Mouse (Mus musculus) G1E (cell line): Measurements from ENCODE around the gene Btbd7. TPM values are rescaled to one million over a fixed set of nuclear protein-coding genes. Genes with fewer than 3 reads are reported as not detected.

Experiments
- ATAC-seq: 2 replicates; pipeline ENCODE4 v1.8.0; 2016; ENCODE audit warnings: mild to moderate bottlenecking; ENCODE audit not compliant: insufficient number of reproducible peaks, poor library complexity, low FRiP score, severe bottlenecking; ENCODE audit errors: extremely low read depth
- DNase-seq: peaks from one replicate; pipeline ENCODE4 v3.0.0; 2012; ENCODE audit warnings: low spot score
- H3K27me3 ChIP-seq: 2 replicates; pipeline ENCODE4 v1.6.1; 2012; ENCODE audit warnings: mild to moderate bottlenecking, low read length, inconsistent platforms; ENCODE audit not compliant: insufficient read depth
- H3K36me3 ChIP-seq: replicated peaks from 2 replicates; pipeline ENCODE3; 2012; ENCODE audit warnings: mild to moderate bottlenecking, inconsistent platforms
- H3K4me1 ChIP-seq: 2 replicates; pipeline ENCODE4 v1.6.1; 2012; ENCODE audit warnings: low read depth, low read length, inconsistent platforms, mixed read lengths; ENCODE audit not compliant: insufficient read depth
- H3K4me3 ChIP-seq: 2 replicates; pipeline ENCODE4 v1.5.1; 2012; ENCODE audit warnings: low read depth, mild to moderate bottlenecking, inconsistent platforms, low read length, moderate library complexity, mixed read lengths
- H3K9me3 ChIP-seq: replicated peaks from 2 replicates; pipeline ENCODE4 v1.6.1; 2012; ENCODE audit warnings: inconsistent platforms
- CTCF ChIP-seq: IDR thresholded peaks from 2 replicates; pipeline ENCODE4 v1.5.1; 2012; ENCODE audit warnings: low read depth, low read length, inconsistent platforms, mixed read lengths
- GATA1 ChIP-seq: IDR thresholded peaks from 2 replicates; pipeline ENCODE4 v1.6.1; 2012; ENCODE audit warnings: borderline replicate concordance, low read length, inconsistent platforms, mixed read lengths
- GATA2 ChIP-seq: IDR thresholded peaks from 2 replicates; pipeline ENCODE4 v1.6.1; 2012; ENCODE audit warnings: low read depth, low read length, inconsistent platforms, borderline replicate concordance
- POLR2AphosphoS5 ChIP-seq: IDR thresholded peaks from 2 replicates; pipeline ENCODE4 v1.6.1; 2012; ENCODE audit warnings: low read depth, low read length, inconsistent platforms; ENCODE audit not compliant: insufficient replicate concordance
- TAL1 ChIP-seq: conservative IDR thresholded peaks from 2 replicates; pipeline ENCODE4 v1.6.1; 2012; ENCODE audit warnings: low read depth, low read length, inconsistent platforms, mixed read lengths
- polyA plus RNA-seq: library from polyadenylated mRNA; stranded (reverse); fragments of >175 nt; gene quantifications from 2 replicates; pipeline ENCODE4 v1.2.3, GENCODE M21; 2012
- total RNA-seq, 2 experiments: library from RNA; stranded (forward) in 1 of 2; stranded (reverse) in 1 of 2; fragments of 200-1000 nt in 1 of 2; fragments of >200 nt in 1 of 2; fragmentation: Nextera tagmentation in 1 of 2; gene quantifications; 2 replicates each; pipeline ENCODE4 v1.2.3; 2014 to 2017

The Btbd7 gene
- total and polyA plus RNA-seq, 3 experiments = 3.4 to 55.8 (median 39.9) TPM

GRCm38 (mm10) chr12:102838271-102838670, 40.0 kb downstream of the Btbd7 start:
- ATAC-seq (no peak), DNase-seq (no peak)
- H3K4me3 ChIP-seq = no peak overlapping the region
- no peaks in the 10 kb centered on the region for H3K9me3 ChIP-seq
- TF ChIP-seq GATA2 (no peak), POLR2AphosphoS5 (no peak), CTCF (no peak)
- no peaks in the 10 kb centered on the region; the same call in 1 of the 2 replicates for H3K4me1 ChIP-seq
- H3K27me3 ChIP-seq = no peaks in the 10 kb centered on the region
- H3K36me3 ChIP-seq = peaks cover 26% of the 10 kb centered on the region

- Histone ChIP-seq H3K36me3 (peaks cover 27% of the 10 kb centered on the region), H3K4me1 (no peaks in the 10 kb centered on the region), H3K4me3 (no peak overlapping the region), H3K9me3 (no peaks in the 10 kb centered on the region), H3K27me3 (no peaks in the 10 kb centered on the region)
- DNase-seq (no peak), ATAC-seq (no peak)
- TF ChIP-seq TAL1 (no peak), POLR2AphosphoS5 (no peak), GATA1 (no peak), CTCF (no peak), GATA2 (no peak)
These were observed 45.4 kb downstream of the Btbd7 start for GRCm38 (mm10) chr12:102832746-102833300.

GRCm38 (mm10) chr12:102831888-102832287, 46.4 kb downstream of the Btbd7 start:
- TF ChIP-seq POLR2AphosphoS5 = no peak
- TF ChIP-seq CTCF = no peak
- TF ChIP-seq TAL1 = no peak
- TF ChIP-seq GATA2 = no peak
- TF ChIP-seq GATA1 = no peak
- Histone ChIP-seq H3K9me3 (no peaks in the 10 kb centered on the region), H3K4me3 (no peak overlapping the region), H3K27me3 (no peaks in the 10 kb centered on the region), H3K36me3 (peaks cover 24% of the 10 kb centered on the region), H3K4me1 (no peaks in the 10 kb centered on the region)
- DNase-seq = no peak
- ATAC-seq = no peak

GRCm38 (mm10) chr12:102827119-102827518, 51.2 kb downstream of the Btbd7 start:
- no peak overlapping the region for H3K4me3 ChIP-seq
- TF ChIP-seq GATA1 (no peak), CTCF (no peak), GATA2 (no peak), POLR2AphosphoS5 (no peak), TAL1 (no peak)
- peaks cover 24% of the 10 kb centered on the region for H3K36me3 ChIP-seq
- ATAC-seq (no peak), DNase-seq (no peak)
- H3K4me1 ChIP-seq = no peaks in the 10 kb centered on the region
- H3K27me3 ChIP-seq = no peaks in the 10 kb centered on the region
- no peaks in the 10 kb centered on the region for H3K9me3 ChIP-seq

- H3K27me3 ChIP-seq = no peaks in the 10 kb centered on the region
- no peak overlapping the region for H3K4me3 ChIP-seq
- H3K9me3 ChIP-seq = no peaks in the 10 kb centered on the region
- H3K4me1 ChIP-seq = no peaks in the 10 kb centered on the region
- DNase-seq = no peak
- ATAC-seq = no peak
- peaks cover 23% of the 10 kb centered on the region for H3K36me3 ChIP-seq
- TF ChIP-seq GATA1 (no peak), POLR2AphosphoS5 (no peak), TAL1 (no peak), CTCF (no peak), GATA2 (no peak)
These were observed 51.9 kb downstream of the Btbd7 start for GRCm38 (mm10) chr12:102826399-102826798.

- no peak overlapping the region for H3K4me3 ChIP-seq
- TF ChIP-seq POLR2AphosphoS5 (no peak), CTCF (no peak), GATA1 (no peak), TAL1 (no peak), GATA2 (no peak)
- H3K27me3 ChIP-seq = no peaks in the 10 kb centered on the region
- no peak for ATAC-seq
- H3K4me1 ChIP-seq = no peaks in the 10 kb centered on the region
- peaks cover 40% of the 10 kb centered on the region for H3K36me3 ChIP-seq
- H3K9me3 ChIP-seq = no peaks in the 10 kb centered on the region
- DNase-seq = no peak
These were observed 63.4 kb downstream of the Btbd7 start for GRCm38 (mm10) chr12:102814858-102815257.
